Mouse (Mus musculus): ENCODE measurements around the gene Fdps. TPM values are rescaled to one million over a fixed set of nuclear protein-coding genes. Genes with fewer than 3 reads are reported as not detected.

Gene Fdps
- total RNA-seq, 2 experiments from 2014 or later = 26.2 to 28.3 TPM

DNA sequence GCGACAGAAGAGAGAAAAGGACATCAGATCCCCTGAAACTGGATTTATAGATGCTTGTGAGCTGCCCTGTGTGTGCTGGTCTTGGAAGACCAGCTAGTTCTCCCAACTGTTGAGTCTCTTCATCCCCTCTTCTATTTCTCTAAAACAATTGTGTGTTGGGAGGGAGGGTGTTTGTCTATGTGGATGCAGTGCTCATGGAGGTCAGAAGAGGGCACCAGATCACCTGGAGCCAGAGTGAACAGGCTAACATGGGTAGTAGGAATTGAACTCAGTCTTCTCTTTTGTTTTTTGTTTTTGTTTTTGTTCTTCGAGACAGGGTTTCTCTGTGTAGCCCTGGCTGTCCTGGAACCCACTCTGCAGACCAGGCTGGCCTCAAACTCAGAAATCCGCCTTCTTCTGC lies 43.0 kb downstream of the Fdps start:
- intact Hi-C loops (cut with DNase I) = no loop called here
- DNase-seq = peak; percentile 26 to 40

DNA sequence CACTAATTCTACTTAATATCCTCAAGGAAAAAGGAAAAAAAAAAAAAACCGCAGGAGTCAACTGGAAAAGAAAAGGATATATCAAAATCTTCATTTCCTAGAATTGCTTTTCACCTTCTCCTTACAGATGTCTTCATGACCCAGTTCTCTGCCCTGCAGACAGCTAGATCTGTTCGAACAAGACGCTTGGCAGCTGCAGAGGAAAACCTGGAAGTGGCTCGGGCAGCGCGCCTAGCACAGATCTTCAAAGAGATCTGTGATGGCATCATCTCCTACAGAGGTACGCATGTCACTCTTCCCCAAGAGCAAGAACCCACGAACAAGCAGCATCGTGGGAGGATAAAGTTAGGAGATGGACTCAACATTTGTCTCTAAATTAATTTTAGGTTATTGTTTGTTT lies 43.4 kb downstream of the Fdps start:
- DNase-seq = no peak
- intact Hi-C loops (cut with DNase I) = no loop called here

Other genes starting within 250 kb of the Fdps start
- 10 to 100 TPM; 22.8 to 24.3 TPM for gene Msto1, start 188.0 kb downstream of the Fdps start, total RNA-seq (2021)
- 10 to 100 TPM; 45.4 to 46.0 TPM for gene Ash1l, start 151.3 kb downstream of the Fdps start, total RNA-seq (2021)
- 100 to 1,000 TPM; 105 to 114 TPM for gene Dap3, start 150.8 kb downstream of the Fdps start, total RNA-seq (2021)
- 10 to 100 TPM; 12.6 to 15.0 TPM for gene Rusc1, start 8.6 kb downstream of the Fdps start, total RNA-seq (2021)
- gene Gm43738, start 860 bp downstream of the Fdps start, total RNA-seq (2021) = not detected
- not detected for gene Pklr, start 34.2 kb upstream of the Fdps start, total RNA-seq (2021)
- under 1 TPM; 0.19 to 0.60 TPM for gene Hcn3, start 58.2 kb upstream of the Fdps start, total RNA-seq (2021)
- 10 to 100 TPM; 26.6 to 26.7 TPM for gene Clk2, start 62.8 kb upstream of the Fdps start, total RNA-seq (2021)
- gene Scamp3, start 75.5 kb upstream of the Fdps start, total RNA-seq (2021) = 10 to 100 TPM; 49.4 to 49.6 TPM
- 1 to 10 TPM; 7.9 to 8.3 TPM for gene Fam189b, start 81.2 kb upstream of the Fdps start, total RNA-seq (2021)
- 10 to 100 TPM; 24.2 to 24.7 TPM for gene Gba, start 101.0 kb upstream of the Fdps start, total RNA-seq (2021)
- 10 to 100 TPM; 20.4 to 21.8 TPM for gene Thbs3, start 113.2 kb upstream of the Fdps start, total RNA-seq (2021)
- gene Mtx1, start 125.1 kb upstream of the Fdps start, total RNA-seq (2021) = 10 to 100 TPM; 73.7 to 77.2 TPM
- gene Muc1, start 127.1 kb upstream of the Fdps start, total RNA-seq (2021) = under 1 TPM; 0.20 to 0.34 TPM
- gene Krtcap2, start 144.0 kb upstream of the Fdps start, total RNA-seq (2021) = 10 to 100 TPM; 84.4 to 88.0 TPM
- gene Trim46, start 144.3 kb upstream of the Fdps start, total RNA-seq (2021) = 1 to 10 TPM in 1 of 2 experiments, under 1 TPM in 1; 0.77 to 1.1 TPM
- 10 to 100 TPM; 60.2 to 64.2 TPM for gene Dpm3, start 157.4 kb upstream of the Fdps start, total RNA-seq (2021)
- 10 to 100 TPM; 29.3 to 31.3 TPM for gene Slc50a1, start 168.6 kb upstream of the Fdps start, total RNA-seq (2021)
- gene Efna1, start 179.2 kb upstream of the Fdps start, total RNA-seq (2021) = 10 to 100 TPM; 48.8 to 57.5 TPM
- gene Efna3, start 221.0 kb upstream of the Fdps start, total RNA-seq (2021) = under 1 TPM in 1 of 2 experiments, not detected in 1; 0.17 TPM
- 1 to 10 TPM; 1.9 to 2.2 TPM for gene Efna4, start 236.1 kb upstream of the Fdps start, total RNA-seq (2021)
- gene Adam15, start 248.0 kb upstream of the Fdps start, total RNA-seq (2021) = 100 to 1,000 TPM; 101 to 118 TPM

Measured in heart, postnatal 10 days (tissue).